Mouse (Mus musculus) embryonic facial prominence, embryonic 11.5 days (tissue): Measurements from ENCODE around the gene Tor3a. TPM values are rescaled to one million over a fixed set of nuclear protein-coding genes. Genes with fewer than 3 reads are reported as not detected.
A peak's percentile ranks its signal among the peaks of the same experiment; 100 is the strongest.

Experiments used
- ATAC-seq: fragments of 200-750 bp; cut with Nextera tagmentation; replicated peaks from 2 replicates; pipeline ENCODE4 v1.8.0; 2017; ENCODE audit warnings: low read depth; ENCODE audit not compliant: insufficient number of reproducible peaks, low FRiP score, low TSS enrichment
- DNase-seq: peaks from one replicate; pipeline ENCODE4 v3.0.0-alpha.2; 2015; ENCODE audit warnings: low spot score
- H3K27ac ChIP-seq: fragments of 300-500 bp; sonication (generic); replicated peaks from 2 replicates; pipeline ENCODE4 v1.5.1; 2014; ENCODE audit warnings: mild to moderate bottlenecking, low read depth, low read length, control low read depth
- H3K27me3 ChIP-seq: fragments of 300-500 bp; sonication (generic); 2 replicates; pipeline ENCODE4 v1.6.1; 2014; ENCODE audit warnings: mild to moderate bottlenecking, low read length, moderate library complexity, mixed read lengths; ENCODE audit not compliant: control insufficient read depth, insufficient read depth
- H3K36me3 ChIP-seq: fragments of 300-500 bp; sonication (generic); replicated peaks from 2 replicates; pipeline ENCODE4 v1.6.1; 2014; ENCODE audit warnings: low read depth, mild to moderate bottlenecking, low read length, moderate library complexity, mixed read lengths; ENCODE audit not compliant: control insufficient read depth, insufficient read depth
- H3K4me1 ChIP-seq: fragments of 300-500 bp; sonication (generic); 2 replicates; pipeline ENCODE4 v1.6.1; 2014; ENCODE audit warnings: low read length, mixed read lengths; ENCODE audit not compliant: control insufficient read depth, insufficient read depth
- H3K4me2 ChIP-seq: fragments of 300-500 bp; sonication (generic); 2 replicates; pipeline ENCODE4 v1.6.1; 2014; ENCODE audit warnings: low read depth, mild to moderate bottlenecking, control low read depth, low read length, moderate library complexity
- H3K4me3 ChIP-seq: fragments of 300-500 bp; sonication (generic); 2 replicates; pipeline ENCODE4 v1.5.1; 2014; ENCODE audit warnings: low read depth, low read length, control low read depth
- H3K9ac ChIP-seq: fragments of 300-500 bp; sonication (generic); replicated peaks from 2 replicates; pipeline ENCODE4 v1.6.1; 2014; ENCODE audit warnings: mild to moderate bottlenecking, control low read depth, low read length
- H3K9me3 ChIP-seq: fragments of 300-500 bp; sonication (generic); replicated peaks from 2 replicates; pipeline ENCODE4 v1.6.1; 2016; ENCODE audit warnings: mild to moderate bottlenecking, low read length, inconsistent platforms, mixed read lengths; ENCODE audit not compliant: control insufficient read depth
- WGBS: fragments of 180-500 bp; shearing (Covaris S2); extraction: QIAGEN DNeasy Blood & Tissue Kit; methylation state at CpG from one replicate; pipeline ENCODE4 v1.1.7; 2014; 5-methylcytosine and 5-hydroxymethylcytosine counted together
- polyA plus RNA-seq: library from polyadenylated mRNA; unstranded; fragments of >200 nt; fragmentation: Nextera tagmentation; extraction: Ambion mirVana; gene quantifications from 2 replicates; pipeline ENCODE4 v1.2.1, GENCODE M21; 2014

Tor3a gene
- polyA plus RNA-seq, 1 experiment from 2014 or later = 3.3 TPM

- no peak for DNase-seq
- Histone ChIP-seq H3K36me3 (peaks cover 5% of the 10 kb centered on the region; the same call in 1 of the 2 replicates), H3K27me3 (0 out of 2 replicates have a peak, but pooled peaks cover 2% of the 10 kb centered on the region), H3K27ac (no peak overlapping the region), H3K4me2 (no peak overlapping the region), H3K9me3 (no peaks in the 10 kb centered on the region), H3K4me3 (no peak overlapping the region), H3K9ac (no peak overlapping the region), H3K4me1 (no peaks in the 10 kb centered on the region)
- ATAC-seq = no peak
- 76% methylated on average over 5 of the region's 5 CpGs for WGBS
Observed at GRCm38 (mm10) chr1:156676596-156676995, 2.4 kb upstream of the Tor3a start.

GRCm38 (mm10) chr1:156676171-156676570 is 2.0 kb upstream of the Tor3a start:
- 32% methylated on average over 12 of the region's 12 CpGs for WGBS
- ATAC-seq (no peak), DNase-seq (peak; percentile 80)

GRCm38 (mm10) chr1:156673476-156674194 is 521 bp downstream of the Tor3a start:
- H3K27ac ChIP-seq = no peak overlapping the region
- under 1% methylated on average over 29 of the region's 29 CpGs for WGBS
- no peak; the same call in 1 of the 2 replicates for ATAC-seq

More at GRCm38 (mm10) chr1:156676171-156676570, 2.0 kb upstream of the Tor3a start:
- H3K27me3 ChIP-seq = 0 out of 2 replicates have a peak, but pooled peaks cover 2% of the 10 kb centered on the region
- no peak overlapping the region for H3K4me3 ChIP-seq
- no peak overlapping the region for H3K27ac ChIP-seq
- peaks cover 3% of the 10 kb centered on the region; the same call in 1 of the 2 replicates for H3K36me3 ChIP-seq
- H3K4me1 ChIP-seq = no peaks in the 10 kb centered on the region
- no peaks in the 10 kb centered on the region for H3K9me3 ChIP-seq
- no peak overlapping the region for H3K4me2 ChIP-seq
- H3K9ac ChIP-seq = no peak overlapping the region

GRCm38 (mm10) chr1:156672720-156673475 is 1.3 kb downstream of the Tor3a start:
- peak overlapping the region; percentile 96 for H3K4me2 ChIP-seq
- H3K9ac ChIP-seq = no peak overlapping the region
- H3K4me3 ChIP-seq = peak overlapping the region; percentile 57
- ATAC-seq (0 out of 2 replicates have a peak, but pooled peaks have one; percentile 27), DNase-seq (peak; percentile 15)
- H3K4me1 ChIP-seq = no peaks in the 10 kb centered on the region
- H3K27ac ChIP-seq = no peak overlapping the region
- H3K9me3 ChIP-seq = no peaks in the 10 kb centered on the region
- no peaks in the 10 kb centered on the region for H3K36me3 ChIP-seq
- 7% methylated on average over 14 of the region's 14 CpGs for WGBS
- H3K27me3 ChIP-seq = 0 out of 2 replicates have a peak, but pooled peaks cover 2% of the 10 kb centered on the region

More at GRCm38 (mm10) chr1:156673476-156674194, 521 bp downstream of the Tor3a start:
- H3K4me3 ChIP-seq = peak overlapping the region; percentile 57
- no peaks in the 10 kb centered on the region for H3K4me1 ChIP-seq
- no peaks in the 10 kb centered on the region for H3K36me3 ChIP-seq
- no peaks in the 10 kb centered on the region for H3K9me3 ChIP-seq
- H3K4me2 ChIP-seq = peak overlapping the region; percentile 96
- peak overlapping the region; percentile 61 for H3K9ac ChIP-seq
- peak; percentile 32 for DNase-seq
- 0 out of 2 replicates have a peak, but pooled peaks cover 2% of the 10 kb centered on the region for H3K27me3 ChIP-seq

- H3K27ac ChIP-seq = no peak overlapping the region
- 89% methylated on average over 3 of the region's 3 CpGs for WGBS
- H3K27me3 ChIP-seq = 0 out of 2 replicates have a peak, but pooled peaks cover 2% of the 10 kb centered on the region
- no peak for ATAC-seq
- no peak overlapping the region for H3K4me2 ChIP-seq
- H3K4me1 ChIP-seq = no peaks in the 10 kb centered on the region
- no peaks in the 10 kb centered on the region for H3K9me3 ChIP-seq
- no peak overlapping the region for H3K4me3 ChIP-seq
- no peaks in the 10 kb centered on the region for H3K36me3 ChIP-seq
- no peak for DNase-seq
- H3K9ac ChIP-seq = no peak overlapping the region
Observed at GRCm38 (mm10) chr1:156671921-156672320, 2.2 kb downstream of the Tor3a start.

- WGBS = 44% methylated on average over 11 of the region's 11 CpGs
- H3K9ac ChIP-seq = no peak overlapping the region
- 0 out of 2 replicates have a peak, but pooled peaks have one; percentile 12 for ATAC-seq
- H3K4me1 ChIP-seq = no peaks in the 10 kb centered on the region; the same call in 1 of the 2 replicates
- DNase-seq = no peak
- H3K4me3 ChIP-seq = no peak overlapping the region
- 0 out of 2 replicates have a peak, but pooled peaks cover 2% of the 10 kb centered on the region for H3K27me3 ChIP-seq
- no peaks in the 10 kb centered on the region for H3K9me3 ChIP-seq
- H3K27ac ChIP-seq = no peak overlapping the region
- no peak overlapping the region for H3K4me2 ChIP-seq
- H3K36me3 ChIP-seq = no peaks in the 10 kb centered on the region
Observed at GRCm38 (mm10) chr1:156669208-156669983, 4.8 kb downstream of the Tor3a start.

- Histone ChIP-seq H3K9me3 (no peaks in the 10 kb centered on the region), H3K4me2 (no peak overlapping the region), H3K9ac (no peak overlapping the region), H3K4me3 (no peak overlapping the region), H3K27ac (no peak overlapping the region), H3K27me3 (0 out of 2 replicates have a peak, but pooled peaks cover 2% of the 10 kb centered on the region), H3K36me3 (no peaks in the 10 kb centered on the region), H3K4me1 (no peaks in the 10 kb centered on the region; the same call in 1 of the 2 replicates)
- DNase-seq (peak; percentile 13), ATAC-seq (no peak)
- WGBS = 23% methylated on average over 5 of the region's 5 CpGs
Observed at GRCm38 (mm10) chr1:156668602-156669001, 5.6 kb downstream of the Tor3a start.
